Mouse (Mus musculus) embryonic facial prominence, embryonic 13.5 days (tissue): ENCODE measurements around the gene Gm10354. TPM values are rescaled to one million over a fixed set of nuclear protein-coding genes. Genes with fewer than 3 reads are reported as not detected.
"Not testable (repeated sequence)": the region's sequence is repeated elsewhere in the genome, so short reads cannot be mapped to it uniquely, and the experiment has no call there.

Source experiments
- ATAC-seq: fragments of 200-750 bp; cut with Nextera tagmentation; 2 replicates; pipeline ENCODE4 v1.8.0; 2017; ENCODE audit warnings: low read depth; ENCODE audit not compliant: insufficient number of reproducible peaks, insufficient read depth, low FRiP score, low TSS enrichment
- H3K27ac ChIP-seq: fragments of 300-500 bp; sonication (generic); 2 replicates; pipeline ENCODE4 v1.5.1; 2015; ENCODE audit warnings: moderate library complexity, mild to moderate bottlenecking, inconsistent platforms
- H3K27me3 ChIP-seq: fragments of 300-500 bp; sonication (generic); 2 replicates; pipeline ENCODE4 v1.6.1; 2015; ENCODE audit warnings: mild to moderate bottlenecking, inconsistent platforms
- H3K36me3 ChIP-seq: fragments of 300-500 bp; sonication (generic); 2 replicates; pipeline ENCODE4 v1.6.1; 2015; ENCODE audit warnings: mild to moderate bottlenecking, inconsistent platforms
- H3K4me1 ChIP-seq: fragments of 300-500 bp; sonication (generic); 2 replicates; pipeline ENCODE4 v1.6.1; 2015; ENCODE audit warnings: inconsistent platforms
- H3K4me2 ChIP-seq: fragments of 300-500 bp; sonication (generic); 2 replicates; pipeline ENCODE4 v1.6.1; 2015; ENCODE audit warnings: moderate library complexity, mild to moderate bottlenecking, inconsistent platforms
- H3K4me3 ChIP-seq: fragments of 300-500 bp; sonication (generic); 2 replicates; pipeline ENCODE4 v1.5.1; 2015; ENCODE audit warnings: mild to moderate bottlenecking, inconsistent platforms
- H3K9ac ChIP-seq: fragments of 300-500 bp; sonication (generic); 2 replicates; pipeline ENCODE4 v1.6.1; 2015; ENCODE audit warnings: mild to moderate bottlenecking, inconsistent platforms
- H3K9me3 ChIP-seq: fragments of 300-500 bp; sonication (generic); 2 replicates; pipeline ENCODE4 v1.6.1; 2016; ENCODE audit warnings: inconsistent platforms
- WGBS: fragments of 180-500 bp; shearing (Covaris S2); methylation state at CpG from one replicate; pipeline ENCODE4 v1.1.7; 2015; ENCODE audit warnings: mixed read lengths; 5-methylcytosine and 5-hydroxymethylcytosine counted together
- polyA plus RNA-seq: library from polyadenylated mRNA; unstranded; fragments of >200 nt; fragmentation: Nextera tagmentation; extraction: Ambion mirVana; gene quantifications from 2 replicates; pipeline ENCODE4 v1.2.1, GENCODE M21; 2015

Gm10354 gene
- not detected in 2 replicates for polyA plus RNA-seq

DNA sequence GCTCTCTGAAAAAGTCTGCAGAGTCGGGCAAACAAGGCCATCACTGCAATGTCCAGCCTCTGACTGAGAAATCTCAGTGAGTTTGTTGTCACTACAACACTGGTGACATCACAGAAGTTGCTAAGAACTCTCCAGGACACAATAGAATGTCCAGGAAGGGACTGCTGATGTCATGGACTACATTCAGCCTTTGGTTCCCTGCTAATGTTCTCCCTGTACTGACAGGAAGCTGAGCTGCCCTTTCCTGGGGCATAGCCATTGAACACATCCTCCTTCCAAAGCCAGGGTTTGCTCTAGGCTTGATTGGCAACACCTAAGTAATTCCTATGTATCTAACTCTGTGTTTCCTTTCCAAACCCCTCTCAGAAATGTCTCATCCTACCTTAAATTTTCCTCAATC lies at the start of gene Gm10354:
TSS of gene Gm10354 (minus strand) at position 101 of the 400 bp plus-strand sequence.
- H3K27me3 ChIP-seq, H3K36me3 ChIP-seq, H3K9ac ChIP-seq, ATAC-seq, H3K4me2 ChIP-seq, H3K4me3 ChIP-seq, H3K4me1 ChIP-seq, H3K27ac ChIP-seq: not testable (repeated sequence)
- H3K9me3 ChIP-seq, result peaks cover 23% of the 10 kb centered on the region
- WGBS, result 52% methylated on average over 1 of the region's 1 CpGs

DNA sequence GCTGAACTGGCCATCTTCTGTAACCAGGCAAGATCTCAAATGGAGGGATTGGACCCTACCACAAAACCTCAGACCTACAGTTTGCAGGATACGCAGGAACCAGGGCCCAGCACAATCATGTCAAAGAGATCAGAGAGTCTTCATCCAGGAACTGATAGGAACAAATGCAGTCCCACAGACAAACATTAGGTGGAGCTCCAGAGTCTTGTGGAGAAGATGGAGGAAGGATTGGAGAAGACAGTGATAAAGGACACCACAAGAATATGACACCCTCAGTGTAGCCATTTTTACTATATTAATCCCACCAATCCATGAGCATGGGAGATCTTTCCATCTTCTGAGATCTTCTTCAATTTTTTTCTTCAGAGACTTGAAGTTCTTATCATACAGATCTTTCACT lies 45.6 kb upstream of the Gm10354 start:
- not testable (repeated sequence) for H3K4me3 ChIP-seq, H3K4me1 ChIP-seq, H3K27me3 ChIP-seq, H3K27ac ChIP-seq, ATAC-seq, H3K4me2 ChIP-seq, H3K36me3 ChIP-seq, H3K9ac ChIP-seq
- peaks cover 27% of the 10 kb centered on the region; the same call in 1 of the 2 replicates for H3K9me3 ChIP-seq
- 71% methylated on average over 1 of the region's 1 CpGs for WGBS

GRCm38 (mm10) chr5:15020067-15020466 lies 41.3 kb upstream of the Gm10354 start:
- H3K9ac ChIP-seq, result not testable (repeated sequence)

DNA sequence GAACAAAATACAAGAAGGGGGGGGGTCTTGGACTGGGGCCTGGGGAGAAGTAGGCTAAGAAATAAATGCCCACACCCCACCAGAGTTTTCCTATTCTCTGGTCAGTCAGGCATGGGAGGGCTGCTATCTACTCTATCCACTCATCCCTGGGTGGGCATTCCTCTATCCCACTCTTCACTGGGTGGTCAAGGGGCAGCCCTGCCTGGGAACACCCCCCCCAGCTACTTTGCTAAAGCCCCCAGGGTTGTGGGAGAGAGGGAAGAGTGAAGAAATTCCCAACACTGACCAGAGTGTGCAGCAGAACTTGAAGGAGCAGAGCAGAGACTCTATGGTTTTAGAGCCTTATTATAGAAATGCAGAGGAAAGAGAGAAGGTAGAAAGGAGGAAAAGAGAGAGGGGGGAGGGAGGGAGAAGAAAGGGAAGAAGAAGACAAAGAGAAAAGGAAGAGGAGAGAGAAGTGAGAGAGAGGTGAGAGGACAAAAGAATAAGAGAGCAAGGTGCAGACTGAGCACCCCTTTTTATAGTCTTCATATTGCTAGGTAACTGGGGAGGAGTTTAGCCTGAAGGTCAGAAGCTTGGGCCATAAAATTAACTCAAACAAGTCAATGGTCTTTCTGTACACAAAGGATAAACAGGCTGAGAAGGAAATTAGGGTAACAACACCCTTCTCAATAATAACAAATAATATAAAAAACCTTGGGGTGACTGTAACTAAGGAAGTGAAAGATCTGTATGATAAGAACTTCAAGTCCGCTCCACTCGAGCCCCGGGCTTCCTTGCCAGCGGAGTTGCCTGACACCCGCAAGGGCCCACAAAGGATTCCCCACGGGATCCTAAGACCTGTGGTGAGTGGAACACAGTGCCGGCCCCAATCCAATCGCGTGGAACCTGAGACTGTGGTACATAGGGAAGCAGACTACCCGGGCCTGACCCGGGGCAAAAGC lies 32.2 kb upstream of the Gm10354 start:
- WGBS, result 84% methylated on average over 11 of the region's 11 CpGs
- H3K9me3 ChIP-seq, result peaks cover 24% of the 10 kb centered on the region
- H3K9ac ChIP-seq, H3K4me3 ChIP-seq, H3K4me2 ChIP-seq, H3K36me3 ChIP-seq, H3K27me3 ChIP-seq, H3K4me1 ChIP-seq, H3K27ac ChIP-seq: not testable (repeated sequence)
- peak; percentile 77; the same call in 1 of the 2 replicates for ATAC-seq

More at GRCm38 (mm10) chr5:15020067-15020466, 41.3 kb upstream of the Gm10354 start:
- ATAC-seq, result 0 out of 2 replicates have a peak, but pooled peaks have one; percentile 56
- not testable (repeated sequence) for H3K36me3 ChIP-seq, H3K4me1 ChIP-seq, H3K27ac ChIP-seq, H3K27me3 ChIP-seq, H3K4me3 ChIP-seq, H3K4me2 ChIP-seq
- H3K9me3 ChIP-seq, result peaks cover 14% of the 10 kb centered on the region; the same call in 1 of the 2 replicates
- WGBS, result 68% methylated on average over 2 of the region's 2 CpGs

- H3K4me2 ChIP-seq, H3K4me3 ChIP-seq, H3K27me3 ChIP-seq, H3K36me3 ChIP-seq, ATAC-seq, H3K4me1 ChIP-seq, H3K27ac ChIP-seq, H3K9ac ChIP-seq: not testable (repeated sequence)
- H3K9me3 ChIP-seq, result peaks cover 42% of the 10 kb centered on the region
- 56% methylated on average over 3 of the region's 3 CpGs for WGBS
Measured at GRCm38 (mm10) chr5:15006907-15007306, 28.2 kb upstream of the Gm10354 start.

DNA sequence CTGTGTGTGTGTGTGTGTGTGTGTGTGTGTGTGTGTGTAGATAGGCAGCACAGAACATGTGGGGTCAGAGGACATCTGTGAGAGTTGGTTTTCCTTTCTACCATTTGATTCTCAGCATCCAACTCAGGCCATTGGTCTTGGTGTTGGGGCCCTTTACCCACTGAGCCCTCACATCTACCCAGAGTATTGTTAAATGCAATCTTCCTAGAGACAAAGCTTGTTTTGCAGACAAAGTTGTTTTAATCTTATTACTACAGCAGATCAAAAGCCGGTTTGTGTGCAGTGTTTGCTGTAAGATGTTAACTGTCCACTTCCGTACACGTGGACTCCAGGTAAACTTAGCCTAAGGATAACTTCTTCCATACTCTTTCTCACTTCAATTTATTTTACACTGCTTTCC lies 27.6 kb upstream of the Gm10354 start:
- not testable (repeated sequence) for H3K27me3 ChIP-seq, H3K9ac ChIP-seq, H3K4me3 ChIP-seq, H3K4me2 ChIP-seq, H3K27ac ChIP-seq, H3K4me1 ChIP-seq, ATAC-seq, H3K36me3 ChIP-seq
- WGBS, result 67% methylated on average over 3 of the region's 3 CpGs
- peaks cover 38% of the 10 kb centered on the region for H3K9me3 ChIP-seq

DNA sequence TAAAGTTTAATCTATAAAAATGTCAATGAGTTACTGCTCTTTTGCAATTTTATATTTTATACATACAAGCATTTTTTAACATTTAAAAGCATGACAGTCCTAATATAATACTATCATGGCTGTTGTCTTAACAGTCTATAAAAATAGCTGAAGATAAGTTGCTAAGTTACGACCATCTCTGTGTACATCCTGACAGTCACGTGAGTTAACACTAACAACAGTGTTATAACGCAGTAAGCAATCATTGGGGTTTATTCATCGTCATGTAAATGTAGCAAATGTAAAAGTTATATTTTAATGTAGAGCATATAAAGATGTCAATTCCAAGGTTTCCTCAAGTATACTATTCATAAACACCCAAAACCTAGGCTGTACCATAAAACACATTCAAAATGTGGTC lies 26.8 kb upstream of the Gm10354 start:
- not testable (repeated sequence) for H3K27me3 ChIP-seq, ATAC-seq, H3K4me1 ChIP-seq, H3K27ac ChIP-seq, H3K4me2 ChIP-seq, H3K9ac ChIP-seq, H3K36me3 ChIP-seq, H3K4me3 ChIP-seq
- peaks cover 33% of the 10 kb centered on the region for H3K9me3 ChIP-seq
- 54% methylated on average over 3 of the region's 4 CpGs for WGBS

- ATAC-seq, result peak; percentile 90
- H3K36me3 ChIP-seq, H3K4me1 ChIP-seq, H3K27me3 ChIP-seq, H3K4me3 ChIP-seq, H3K4me2 ChIP-seq, H3K27ac ChIP-seq, H3K9ac ChIP-seq: not testable (repeated sequence)
- H3K9me3 ChIP-seq, result peaks cover 33% of the 10 kb centered on the region
- WGBS, result 74% methylated on average over 5 of the region's 5 CpGs
Measured at GRCm38 (mm10) chr5:15004569-15005562, 26.1 kb upstream of the Gm10354 start.

DNA sequence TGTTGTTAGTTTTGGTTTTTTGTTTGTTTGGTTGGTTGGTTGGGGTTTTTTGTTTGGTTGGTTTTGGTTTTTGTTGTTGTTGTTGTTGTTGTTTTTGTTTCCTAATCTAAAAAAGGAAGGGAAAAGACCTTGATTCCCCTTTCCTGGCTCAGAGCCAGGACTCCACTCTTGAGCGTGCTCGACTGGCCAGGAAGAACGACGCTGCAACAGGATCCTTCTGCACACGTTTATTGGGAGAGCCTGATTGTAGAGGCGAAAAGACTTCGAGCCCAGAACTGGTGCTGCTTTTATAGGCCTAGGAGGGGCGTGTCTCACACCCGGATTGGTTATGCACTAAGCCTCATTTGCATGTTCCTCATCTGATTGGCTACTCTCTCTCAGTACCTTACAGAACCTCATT lies 19.3 kb upstream of the Gm10354 start:
- not testable (repeated sequence) for H3K4me3 ChIP-seq, H3K36me3 ChIP-seq, H3K9ac ChIP-seq, H3K27me3 ChIP-seq, H3K4me1 ChIP-seq, H3K27ac ChIP-seq, H3K4me2 ChIP-seq, ATAC-seq
- WGBS, result 77% methylated on average over 9 of the region's 9 CpGs
- H3K9me3 ChIP-seq, result peaks cover 23% of the 10 kb centered on the region

DNA sequence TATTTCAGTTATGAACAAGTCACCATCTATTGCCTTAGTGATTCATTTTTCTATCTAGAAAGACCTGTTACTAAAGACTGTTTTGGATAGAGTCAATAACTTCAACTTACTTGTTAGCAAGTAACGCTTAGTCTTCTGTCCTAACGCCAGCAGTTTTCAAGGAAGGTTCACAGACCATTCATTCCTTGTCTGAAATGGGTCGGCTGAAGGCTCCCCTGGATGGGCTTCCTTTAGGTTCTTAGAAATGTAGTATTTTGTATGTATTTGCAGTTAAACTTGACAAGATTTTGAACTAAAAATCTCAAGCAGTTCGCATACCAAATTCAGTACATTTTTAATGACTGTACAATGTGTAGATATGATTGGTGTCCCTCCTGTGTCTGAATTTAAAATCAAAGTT lies 18.8 kb upstream of the Gm10354 start:
- WGBS, result 82% methylated on average over 4 of the region's 4 CpGs

DNA sequence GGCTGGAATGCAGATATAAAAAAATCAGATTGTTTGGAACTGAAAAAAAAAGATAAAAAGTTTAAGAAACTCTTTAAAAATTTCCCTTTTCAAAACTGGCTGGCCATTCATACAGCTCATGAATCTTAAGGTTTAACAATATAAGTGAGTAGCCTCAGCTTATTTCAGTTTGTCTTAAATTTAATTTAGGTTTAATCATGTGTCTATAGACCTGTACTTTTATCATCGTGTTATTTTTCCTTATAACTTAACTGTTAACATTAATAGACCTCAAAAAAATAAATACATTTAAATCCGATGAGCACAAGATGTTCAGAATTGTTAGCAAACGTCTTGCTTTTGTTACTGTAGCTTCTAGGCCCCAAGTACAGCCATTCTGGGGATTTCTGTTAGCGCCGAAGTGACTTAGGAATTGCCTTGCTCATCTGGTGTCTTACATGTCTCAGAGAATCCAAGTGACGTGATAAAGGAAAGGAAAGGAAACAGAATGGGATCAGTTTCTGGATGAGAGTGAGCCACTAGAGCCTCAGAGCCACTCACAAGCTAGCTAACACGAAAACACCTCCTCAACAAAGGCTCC lies 18.0 kb upstream of the Gm10354 start:
- not testable (repeated sequence) for H3K27ac ChIP-seq, H3K4me1 ChIP-seq, H3K9ac ChIP-seq, H3K4me2 ChIP-seq, H3K27me3 ChIP-seq, H3K36me3 ChIP-seq, H3K4me3 ChIP-seq, ATAC-seq
- peaks cover 17% of the 10 kb centered on the region for H3K9me3 ChIP-seq
- 72% methylated on average over 7 of the region's 7 CpGs for WGBS

More for the DNA sequence above, 18.8 kb upstream of the Gm10354 start:
- H3K9ac ChIP-seq, H3K27ac ChIP-seq, ATAC-seq, H3K4me1 ChIP-seq, H3K27me3 ChIP-seq, H3K36me3 ChIP-seq, H3K4me2 ChIP-seq, H3K4me3 ChIP-seq: not testable (repeated sequence)
- peaks cover 21% of the 10 kb centered on the region for H3K9me3 ChIP-seq
